Comparison of ENCODE assay signal across 23 mouse cellular contexts in genomic region chr11:96515164-96515563, GRCm38 (mm10). TPM values are rescaled to one million over a fixed set of nuclear protein-coding genes. Genes with fewer than 3 reads are reported as not detected.
DNase-seq lines count a peak whose midpoint lies in the region; ATAC-seq and TF ChIP-seq lines count a peak whose summit lies in the region.
"Had no signal": no experiment of that assay in that cellular context is flagged by ENCODE, and none has a peak within 500 bp of the region (broad histone marks: within the 10 kb centered on the region; RNA-seq: fewer than 3 reads in every experiment).

No protein-coding gene starts in this region.

- 92% methylated on average over 3 of the region's 3 CpGs for WGBS in intestine, postnatal 0 days
- WGBS in intestine, embryonic 15.5 days: 96% methylated on average over 3 of the region's 3 CpGs
- 80% methylated on average over 3 of the region's 3 CpGs for WGBS in liver, postnatal 0 days (ENCODE audit: insufficient replicate concordance)
- WGBS in liver, embryonic 12.5 days (ENCODE audit: insufficient replicate concordance): 78% methylated on average over 3 of the region's 3 CpGs
- 92% methylated on average over 3 of the region's 3 CpGs for WGBS in midbrain, embryonic 11.5 days
- WGBS in midbrain, embryonic 14.5 days: 87% methylated on average over 3 of the region's 3 CpGs
- WGBS in stomach, postnatal 0 days: 92% methylated on average over 3 of the region's 3 CpGs

- H3K36me3 ChIP-seq in intestine, postnatal 0 days (ENCODE audit: control insufficient read depth, insufficient read depth): no peaks in the 10 kb centered on the region
- no peaks in the 10 kb centered on the region for H3K36me3 ChIP-seq in intestine, embryonic 15.5 days
- no peaks in the 10 kb centered on the region for H3K36me3 ChIP-seq in liver, postnatal 0 days (replicated peaks; ENCODE audit: insufficient read depth, low read length)
- H3K36me3 ChIP-seq in liver, embryonic 12.5 days: no peaks in the 10 kb centered on the region
- no peaks in the 10 kb centered on the region for H3K36me3 ChIP-seq in midbrain, embryonic 11.5 days (ENCODE audit: control insufficient read depth, insufficient read depth, low read length)
- no peaks in the 10 kb centered on the region for H3K36me3 ChIP-seq in midbrain, embryonic 14.5 days (ENCODE audit: control insufficient read depth, insufficient read depth, low read length)
- H3K36me3 ChIP-seq in stomach, postnatal 0 days (ENCODE audit: control insufficient read depth, insufficient read depth, low read length): no peaks in the 10 kb centered on the region
- H3K36me3 ChIP-seq: embryonic facial prominence, embryonic 10.5 days; embryonic facial prominence, embryonic 12.5 days; G1E had no signal

- no peaks in the 10 kb centered on the region for H3K9me3 ChIP-seq in intestine, postnatal 0 days (ENCODE audit: control insufficient read depth)
- no peaks in the 10 kb centered on the region for H3K9me3 ChIP-seq in intestine, embryonic 15.5 days
- no peaks in the 10 kb centered on the region for H3K9me3 ChIP-seq in liver, postnatal 0 days (ENCODE audit: low read length)
- H3K9me3 ChIP-seq in liver, embryonic 12.5 days (replicated peaks): no peaks in the 10 kb centered on the region
- H3K9me3 ChIP-seq in midbrain, embryonic 11.5 days (ENCODE audit: control insufficient read depth, low read length): no peaks in the 10 kb centered on the region
- H3K9me3 ChIP-seq in midbrain, embryonic 14.5 days (ENCODE audit: control insufficient read depth, low read length): no peaks in the 10 kb centered on the region
- no peaks in the 10 kb centered on the region for H3K9me3 ChIP-seq in stomach, postnatal 0 days (ENCODE audit: control insufficient read depth, low read length)
- H3K9me3 ChIP-seq: embryonic facial prominence, embryonic 10.5 days; embryonic facial prominence, embryonic 12.5 days; G1E had no signal

- no peak for TF ChIP-seq EP300 in liver, postnatal 0 days (IDR thresholded peaks at IDR 0.05; ENCODE audit: low read depth)
- no peak for TF ChIP-seq EP300 in stomach, postnatal 0 days (optimal IDR thresholded peaks at IDR 0.05)

- H3K4me2 ChIP-seq in intestine, postnatal 0 days (replicated peaks; ENCODE audit: low read depth): no peak overlapping the region
- H3K4me2 ChIP-seq in intestine, embryonic 15.5 days (replicated peaks): no peak overlapping the region
- H3K4me2 ChIP-seq in liver, postnatal 0 days (ENCODE audit: low read depth, low read length): no peak overlapping the region
- H3K4me2 ChIP-seq in liver, embryonic 12.5 days: no peak overlapping the region
- H3K4me2 ChIP-seq in midbrain, embryonic 11.5 days: no peak overlapping the region
- H3K4me2 ChIP-seq in midbrain, embryonic 14.5 days (ENCODE audit: low read length): no peak overlapping the region
- no peak overlapping the region for H3K4me2 ChIP-seq in stomach, postnatal 0 days (replicated peaks; ENCODE audit: low read depth)
- H3K4me2 ChIP-seq: embryonic facial prominence, embryonic 12.5 days had no signal

- DNase-seq in liver, postnatal 0 days: no peak
- peak; percentile 54 for DNase-seq in midbrain, embryonic 11.5 days (ENCODE audit: low spot score, missing footprints)
- no peak for DNase-seq in midbrain, embryonic 14.5 days
- DNase-seq in stomach, postnatal 0 days (ENCODE audit: low spot score): no peak
- DNase-seq: adrenal gland, adult 8-10 months; adrenal gland, postnatal 14 days; adrenal gland, postnatal 36 days; cerebellum, adult 11-12 months; cerebellum, adult 2 months; cerebellum, adult 9-10 months; cerebellum, postnatal 10 days; cerebellum, postnatal 25 days had no signal

- no peaks in the 10 kb centered on the region for H3K4me1 ChIP-seq in intestine, postnatal 0 days (replicated peaks; ENCODE audit: control insufficient read depth, insufficient read depth, low read length)
- no peaks in the 10 kb centered on the region for H3K4me1 ChIP-seq in intestine, embryonic 15.5 days (replicated peaks)
- no peaks in the 10 kb centered on the region for H3K4me1 ChIP-seq in liver, postnatal 0 days (ENCODE audit: insufficient read depth)
- no peaks in the 10 kb centered on the region for H3K4me1 ChIP-seq in liver, embryonic 12.5 days
- H3K4me1 ChIP-seq in midbrain, embryonic 11.5 days (ENCODE audit: control insufficient read depth, insufficient read depth, low read length): no peaks in the 10 kb centered on the region
- H3K4me1 ChIP-seq in midbrain, embryonic 14.5 days (ENCODE audit: control insufficient read depth, insufficient read depth, low read length): no peaks in the 10 kb centered on the region
- no peaks in the 10 kb centered on the region for H3K4me1 ChIP-seq in stomach, postnatal 0 days (replicated peaks; ENCODE audit: control insufficient read depth, insufficient read depth)
- H3K4me1 ChIP-seq: embryonic facial prominence, embryonic 12.5 days had no signal

- TF ChIP-seq CTCF in intestine, postnatal 0 days (IDR thresholded peaks at IDR 0.05; ENCODE audit: low read depth): peak; percentile 28; the same call in 1 of the 2 replicates
- 0 out of 2 replicates have a peak, but pooled peaks have one; percentile 12 for TF ChIP-seq CTCF in liver, postnatal 0 days (IDR thresholded peaks at IDR 0.05; ENCODE audit: low read depth)
- TF ChIP-seq CTCF in stomach, postnatal 0 days (IDR thresholded peaks at IDR 0.05; ENCODE audit: low read depth): peak; percentile 37

- H3K4me3 ChIP-seq in intestine, postnatal 0 days (ENCODE audit: low read depth, low read length): no peak overlapping the region
- no peak overlapping the region for H3K4me3 ChIP-seq in intestine, embryonic 15.5 days (replicated peaks)
- H3K4me3 ChIP-seq in liver, postnatal 0 days (ENCODE audit: low read depth, low read length): no peak overlapping the region
- no peak overlapping the region for H3K4me3 ChIP-seq in liver, embryonic 12.5 days
- no peak overlapping the region for H3K4me3 ChIP-seq in midbrain, embryonic 11.5 days (ENCODE audit: low read depth, low read length)
- no peak overlapping the region for H3K4me3 ChIP-seq in midbrain, embryonic 14.5 days (replicated peaks; ENCODE audit: low read depth, low read length)
- no peak overlapping the region for H3K4me3 ChIP-seq in stomach, postnatal 0 days (ENCODE audit: low read depth, low read length)
- H3K4me3 ChIP-seq: embryonic facial prominence, embryonic 10.5 days; embryonic facial prominence, embryonic 12.5 days had no signal

- H3K27ac ChIP-seq in intestine, postnatal 0 days (ENCODE audit: low read depth, low read length): no peak overlapping the region
- H3K27ac ChIP-seq in intestine, embryonic 15.5 days: no peak overlapping the region
- no peak overlapping the region for H3K27ac ChIP-seq in liver, postnatal 0 days (ENCODE audit: low read depth)
- no peak overlapping the region for H3K27ac ChIP-seq in liver, embryonic 12.5 days
- H3K27ac ChIP-seq in midbrain, embryonic 11.5 days (ENCODE audit: low read depth, low read length): no peak overlapping the region
- no peak overlapping the region for H3K27ac ChIP-seq in midbrain, embryonic 14.5 days (replicated peaks; ENCODE audit: low read depth, low read length)
- H3K27ac ChIP-seq in stomach, postnatal 0 days (replicated peaks): no peak overlapping the region
- H3K27ac ChIP-seq: embryonic facial prominence, embryonic 10.5 days; embryonic facial prominence, embryonic 12.5 days had no signal

- ATAC-seq in intestine, postnatal 0 days: no peak
- no peak for ATAC-seq in intestine, embryonic 15.5 days
- ATAC-seq in liver, postnatal 0 days: no peak
- ATAC-seq in liver, embryonic 12.5 days: no peak
- ATAC-seq in midbrain, embryonic 11.5 days (ENCODE audit: low FRiP score): no peak
- ATAC-seq in midbrain, embryonic 14.5 days (ENCODE audit: low FRiP score, low TSS enrichment): no peak
- ATAC-seq in stomach, postnatal 0 days (ENCODE audit: low FRiP score, low TSS enrichment): no peak
- no peak for ATAC-seq in granulocyte monocyte progenitor cell, adult 5-6 weeks (replicated peaks; ENCODE audit: poor library complexity, severe bottlenecking)
- ATAC-seq: activated CD4-positive, CD25-positive, alpha-beta regulatory T cell, adult 4 months; forebrain, embryonic 14.5 days; forebrain, embryonic 16.5 days; Patski had no signal

- no peak overlapping the region for H3K9ac ChIP-seq in intestine, postnatal 0 days (ENCODE audit: low read depth, low read length)
- H3K9ac ChIP-seq in intestine, embryonic 15.5 days: no peak overlapping the region
- H3K9ac ChIP-seq in liver, postnatal 0 days (replicated peaks): no peak overlapping the region
- no peak overlapping the region for H3K9ac ChIP-seq in liver, embryonic 12.5 days
- no peak overlapping the region for H3K9ac ChIP-seq in midbrain, embryonic 11.5 days (ENCODE audit: low read length)
- no peak overlapping the region for H3K9ac ChIP-seq in midbrain, embryonic 14.5 days (replicated peaks; ENCODE audit: low read length)
- H3K9ac ChIP-seq in stomach, postnatal 0 days (ENCODE audit: low read length): no peak overlapping the region
- H3K9ac ChIP-seq: embryonic facial prominence, embryonic 12.5 days had no signal

- H3K27me3 ChIP-seq in intestine, postnatal 0 days (replicated peaks; ENCODE audit: control insufficient read depth, insufficient read depth, low read length): no peaks in the 10 kb centered on the region
- no peaks in the 10 kb centered on the region for H3K27me3 ChIP-seq in intestine, embryonic 15.5 days (replicated peaks)
- H3K27me3 ChIP-seq in liver, postnatal 0 days (ENCODE audit: insufficient read depth, low read length): no peaks in the 10 kb centered on the region
- peaks cover 9% of the 10 kb centered on the region for H3K27me3 ChIP-seq in liver, embryonic 12.5 days (replicated peaks)
- no peaks in the 10 kb centered on the region; the same call in 1 of the 2 replicates for H3K27me3 ChIP-seq in midbrain, embryonic 11.5 days (ENCODE audit: control insufficient read depth, insufficient read depth, low read length)
- no peaks in the 10 kb centered on the region for H3K27me3 ChIP-seq in midbrain, embryonic 14.5 days (ENCODE audit: control insufficient read depth, insufficient read depth, low read length)
- no peaks in the 10 kb centered on the region for H3K27me3 ChIP-seq in stomach, postnatal 0 days (ENCODE audit: control insufficient read depth, insufficient read depth, low read length)
- H3K27me3 ChIP-seq: embryonic facial prominence, embryonic 12.5 days; Patski had no signal

RNA-seq across cellular contexts. Expression of gene Skap1, which starts 50.8 kb away (rescaled TPM):
- 0.46 and 0.52 TPM in 2 replicates for polyA plus RNA-seq in intestine, postnatal 0 days (2015; fragmentation: Nextera tagmentation; extraction: Ambion mirVana)
- polyA plus RNA-seq in intestine, embryonic 15.5 days (2015; fragmentation: Nextera tagmentation; extraction: Ambion mirVana): 0.94 and 1.0 TPM in 2 replicates
- polyA plus RNA-seq in liver, postnatal 0 days (2015; fragmentation: Nextera tagmentation; extraction: Ambion mirVana): 0.35 and 0.45 TPM in 2 replicates
- polyA plus RNA-seq in liver, embryonic 12.5 days (2016; fragmentation: Nextera tagmentation; extraction: Ambion mirVana): 0.14 and 0.51 TPM in 2 replicates
- 1.2 and 1.3 TPM in 2 replicates for polyA plus RNA-seq in midbrain, embryonic 11.5 days (2014; fragmentation: Nextera tagmentation; extraction: Ambion mirVana)
- 2.9 and 3.9 TPM in 2 replicates for polyA plus RNA-seq in midbrain, embryonic 14.5 days (2014; fragmentation: Nextera tagmentation; extraction: Ambion mirVana)
- 0.45 and 0.56 TPM in 2 replicates for polyA plus RNA-seq in stomach, postnatal 0 days (2015; fragmentation: Nextera tagmentation; extraction: Ambion mirVana)
- total RNA-seq in granulocyte monocyte progenitor cell, adult 5-6 weeks (2014; fragmentation: Nextera tagmentation): not detected in 2 replicates
- total RNA-seq in granulocyte monocyte progenitor cell, adult 5-6 weeks (2017): 0.22 and 0.98 TPM in 2 replicates
- polyA plus RNA-seq: G1E had no signal
